Mouse (Mus musculus): Measurements from ENCODE around the gene Slit1. TPM values are rescaled to one million over a fixed set of nuclear protein-coding genes. Genes with fewer than 3 reads are reported as not detected.

The Slit1 gene
- polyA plus RNA-seq, 1 experiment from 2014 or later, result 1.00 TPM

DNA sequence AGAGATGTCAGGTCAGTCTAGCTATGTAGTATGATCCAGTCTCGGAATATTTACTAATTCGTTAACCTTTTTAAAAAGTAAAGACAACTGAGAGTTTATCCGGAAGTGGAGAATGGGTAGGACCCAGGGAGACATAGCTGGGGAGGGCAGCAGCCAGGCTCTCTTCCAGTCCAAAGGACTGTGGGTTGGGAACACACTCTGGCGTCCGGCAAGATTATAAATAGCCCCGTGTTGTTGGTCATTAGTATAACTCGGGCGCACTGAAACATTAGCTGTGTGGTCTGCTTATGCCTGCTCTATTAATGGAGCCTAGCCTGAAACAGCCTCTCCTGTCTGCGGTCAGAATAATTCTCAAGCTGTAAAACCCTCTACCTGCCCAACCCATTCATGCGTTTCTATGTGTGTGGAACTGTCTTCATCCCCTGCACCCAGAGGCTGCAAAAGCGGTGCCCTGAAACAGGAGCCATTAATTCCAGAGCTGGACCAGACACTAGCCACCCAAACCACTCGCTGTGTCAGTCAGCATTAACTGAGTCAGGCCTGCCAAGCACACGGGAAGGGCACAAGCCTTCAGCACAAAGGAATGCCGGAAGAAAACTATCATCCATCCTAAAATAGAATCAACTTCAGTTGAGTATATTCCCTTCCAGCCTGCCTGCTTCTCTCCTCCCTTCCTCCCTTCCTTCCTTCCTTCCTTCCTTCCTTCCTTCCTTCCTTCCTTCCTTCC lies 122.9 kb downstream of the Slit1 start:
- Histone ChIP-seq H3K9me3 (ENCODE audit: control insufficient read depth, low read depth, low read length) (no peaks in the 10 kb centered on the region), H3K36me3 (ENCODE audit: control insufficient read depth, insufficient read depth, low read length) (no peaks in the 10 kb centered on the region), H3K27me3 (ENCODE audit: control insufficient read depth, insufficient read depth, low read length) (no peaks in the 10 kb centered on the region), H3K9ac (replicated peaks; ENCODE audit: low read depth, low read length) (no peak overlapping the region), H3K27ac (ENCODE audit: low read length) (no peak overlapping the region), H3K4me1 (ENCODE audit: control insufficient read depth, insufficient read depth, low read length) (no peaks in the 10 kb centered on the region), H3K4me3 (ENCODE audit: low read depth, low read length) (no peak overlapping the region), H3K4me2 (replicated peaks; ENCODE audit: low read depth, low read length) (no peak overlapping the region)
- no peak for ATAC-seq (ENCODE audit: insufficient number of reproducible peaks, insufficient read depth, low FRiP score, low read depth)
- 73% methylated on average over 14 of the region's 14 CpGs for WGBS

DNA sequence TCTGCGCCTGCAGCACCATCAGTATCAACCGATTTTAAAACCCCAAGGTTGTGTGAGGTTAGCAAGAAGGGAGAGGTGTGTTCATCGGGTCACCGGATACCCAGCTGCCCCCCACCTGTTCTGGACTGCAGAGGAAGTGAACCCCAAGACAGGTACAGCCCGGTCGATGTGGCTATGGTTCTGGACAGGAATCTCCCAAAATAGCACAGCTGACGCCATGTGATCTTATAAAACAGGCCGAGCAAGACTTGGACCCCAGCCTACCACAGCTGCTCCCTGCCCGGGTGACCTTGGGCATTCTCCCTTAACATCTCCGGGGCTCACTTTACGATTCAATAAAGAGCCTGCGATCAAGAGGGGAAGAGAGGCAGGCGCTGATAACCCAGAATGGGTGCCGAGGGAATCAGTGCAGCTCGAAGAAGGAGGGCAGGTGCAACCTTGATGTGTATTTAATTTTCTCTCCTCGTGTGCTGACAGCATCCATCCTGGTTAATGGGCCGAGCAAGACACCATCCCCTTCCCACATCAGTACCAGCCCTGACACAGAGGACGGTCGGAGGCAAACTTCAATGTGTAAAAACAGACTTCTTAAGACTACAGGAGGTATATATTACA lies 124.6 kb downstream of the Slit1 start:
- Histone ChIP-seq H3K4me1 (ENCODE audit: control insufficient read depth, insufficient read depth, low read length) (no peaks in the 10 kb centered on the region), H3K4me3 (ENCODE audit: low read depth, low read length) (no peak overlapping the region), H3K9me3 (ENCODE audit: control insufficient read depth, low read depth, low read length) (no peaks in the 10 kb centered on the region), H3K9ac (replicated peaks; ENCODE audit: low read depth, low read length) (no peak overlapping the region), H3K27me3 (ENCODE audit: control insufficient read depth, insufficient read depth, low read length) (no peaks in the 10 kb centered on the region), H3K4me2 (replicated peaks; ENCODE audit: low read depth, low read length) (no peak overlapping the region), H3K36me3 (ENCODE audit: control insufficient read depth, insufficient read depth, low read length) (no peaks in the 10 kb centered on the region), H3K27ac (ENCODE audit: low read length) (no peak overlapping the region)
- ATAC-seq (ENCODE audit: insufficient number of reproducible peaks, insufficient read depth, low FRiP score, low read depth), result no peak
- 76% methylated on average over 19 of the region's 19 CpGs for WGBS

DNA sequence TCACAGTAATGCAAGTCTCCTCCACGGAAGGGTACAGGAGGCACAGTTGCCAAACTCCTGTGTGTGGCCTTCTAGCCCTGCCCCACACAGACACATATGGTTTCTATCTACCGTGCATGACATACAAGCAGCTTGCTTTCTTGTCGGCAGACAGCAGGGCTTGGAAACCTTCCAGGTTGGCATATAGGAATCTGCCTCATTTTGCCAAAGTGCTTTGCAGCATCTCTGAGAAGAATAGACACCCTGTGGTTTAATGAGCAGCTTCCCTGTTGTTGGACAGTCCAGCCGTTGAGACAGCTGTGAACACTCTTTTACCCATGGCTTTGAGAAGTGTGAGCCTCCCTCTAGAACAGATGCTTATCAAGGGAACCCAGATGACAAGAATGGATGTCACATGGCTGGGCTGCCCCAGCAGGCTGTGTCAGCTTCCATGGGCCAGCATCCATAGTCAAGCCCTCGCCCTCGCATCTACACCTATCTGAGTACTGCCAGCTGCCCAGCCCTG lies 125.3 kb downstream of the Slit1 start:
- H3K4me1 ChIP-seq (ENCODE audit: control insufficient read depth, insufficient read depth, low read length), result peaks cover 2% of the 10 kb centered on the region; the same call in 1 of the 2 replicates
- H3K36me3 ChIP-seq (ENCODE audit: control insufficient read depth, insufficient read depth, low read length), result no peaks in the 10 kb centered on the region
- H3K27me3 ChIP-seq (ENCODE audit: control insufficient read depth, insufficient read depth, low read length), result no peaks in the 10 kb centered on the region
- no peak for ATAC-seq (ENCODE audit: insufficient number of reproducible peaks, insufficient read depth, low FRiP score, low read depth)
- no peak overlapping the region for H3K27ac ChIP-seq (ENCODE audit: low read length)
- H3K4me2 ChIP-seq (replicated peaks; ENCODE audit: low read depth, low read length), result no peak overlapping the region
- no peak overlapping the region for H3K4me3 ChIP-seq (ENCODE audit: low read depth, low read length)
- H3K9ac ChIP-seq (replicated peaks; ENCODE audit: low read depth, low read length), result no peak overlapping the region
- no peaks in the 10 kb centered on the region for H3K9me3 ChIP-seq (ENCODE audit: control insufficient read depth, low read depth, low read length)
- 45% methylated on average over 6 of the region's 6 CpGs for WGBS

DNA sequence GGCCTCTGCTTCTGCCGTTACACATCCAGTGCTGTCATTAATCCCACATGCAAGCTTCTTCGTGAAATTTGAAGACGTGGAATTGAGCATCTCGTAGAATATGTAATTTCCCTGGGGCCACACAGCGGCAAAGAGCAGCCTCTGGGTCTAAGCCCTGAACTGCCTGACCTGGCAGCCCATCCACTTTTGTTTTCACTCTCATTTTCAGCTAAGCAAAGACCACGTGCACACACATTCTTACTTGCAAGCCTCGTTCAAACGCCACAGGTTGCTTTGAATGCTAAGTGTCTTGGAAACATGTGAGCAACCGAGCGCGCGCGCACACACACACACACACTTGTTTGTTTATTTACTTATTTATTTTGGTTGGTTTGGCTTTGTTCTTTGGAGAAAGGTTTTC lies 126.4 kb downstream of the Slit1 start:
- Histone ChIP-seq H3K4me2 (replicated peaks; ENCODE audit: low read depth, low read length) (no peak overlapping the region), H3K9me3 (ENCODE audit: control insufficient read depth, low read depth, low read length) (no peaks in the 10 kb centered on the region), H3K9ac (replicated peaks; ENCODE audit: low read depth, low read length) (no peak overlapping the region), H3K27ac (ENCODE audit: low read length) (no peak overlapping the region), H3K27me3 (ENCODE audit: control insufficient read depth, insufficient read depth, low read length) (no peaks in the 10 kb centered on the region), H3K4me3 (ENCODE audit: low read depth, low read length) (no peak overlapping the region), H3K4me1 (ENCODE audit: control insufficient read depth, insufficient read depth, low read length) (peaks cover 4% of the 10 kb centered on the region; the same call in 1 of the 2 replicates), H3K36me3 (ENCODE audit: control insufficient read depth, insufficient read depth, low read length) (no peaks in the 10 kb centered on the region)
- 78% methylated on average over 13 of the region's 13 CpGs for WGBS
- no peak for ATAC-seq (ENCODE audit: insufficient number of reproducible peaks, insufficient read depth, low FRiP score, low read depth)

DNA sequence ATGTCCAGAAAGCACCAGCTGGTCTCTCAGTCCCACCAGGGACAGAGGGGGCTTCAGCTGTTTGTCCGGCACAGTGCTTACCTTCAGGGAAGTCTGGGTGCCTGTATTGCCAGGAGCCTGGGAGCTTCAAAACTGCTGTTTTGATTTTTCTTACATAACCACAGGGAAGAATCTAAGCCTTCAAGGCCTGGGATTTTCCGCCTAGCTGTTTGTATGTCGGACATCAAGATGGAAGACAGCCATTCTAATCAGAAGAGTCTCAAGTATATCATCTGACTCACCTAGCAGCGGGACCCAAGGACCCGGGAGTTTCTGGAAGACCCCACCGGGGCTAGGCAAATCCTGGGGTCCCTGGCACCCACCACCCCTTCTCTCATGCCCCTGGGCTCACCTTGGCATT lies 127.2 kb downstream of the Slit1 start:
- Histone ChIP-seq H3K27me3 (ENCODE audit: control insufficient read depth, insufficient read depth, low read length) (no peaks in the 10 kb centered on the region), H3K9me3 (ENCODE audit: control insufficient read depth, low read depth, low read length) (no peaks in the 10 kb centered on the region), H3K4me2 (replicated peaks; ENCODE audit: low read depth, low read length) (no peak overlapping the region), H3K9ac (replicated peaks; ENCODE audit: low read depth, low read length) (no peak overlapping the region), H3K4me1 (ENCODE audit: control insufficient read depth, insufficient read depth, low read length) (peaks cover 4% of the 10 kb centered on the region; the same call in 1 of the 2 replicates), H3K36me3 (ENCODE audit: control insufficient read depth, insufficient read depth, low read length) (no peaks in the 10 kb centered on the region), H3K4me3 (ENCODE audit: low read depth, low read length) (no peak overlapping the region), H3K27ac (ENCODE audit: low read length) (no peak overlapping the region)
- WGBS, result 80% methylated on average over 6 of the region's 6 CpGs
- no peak for ATAC-seq (ENCODE audit: insufficient number of reproducible peaks, insufficient read depth, low FRiP score, low read depth)

DNA sequence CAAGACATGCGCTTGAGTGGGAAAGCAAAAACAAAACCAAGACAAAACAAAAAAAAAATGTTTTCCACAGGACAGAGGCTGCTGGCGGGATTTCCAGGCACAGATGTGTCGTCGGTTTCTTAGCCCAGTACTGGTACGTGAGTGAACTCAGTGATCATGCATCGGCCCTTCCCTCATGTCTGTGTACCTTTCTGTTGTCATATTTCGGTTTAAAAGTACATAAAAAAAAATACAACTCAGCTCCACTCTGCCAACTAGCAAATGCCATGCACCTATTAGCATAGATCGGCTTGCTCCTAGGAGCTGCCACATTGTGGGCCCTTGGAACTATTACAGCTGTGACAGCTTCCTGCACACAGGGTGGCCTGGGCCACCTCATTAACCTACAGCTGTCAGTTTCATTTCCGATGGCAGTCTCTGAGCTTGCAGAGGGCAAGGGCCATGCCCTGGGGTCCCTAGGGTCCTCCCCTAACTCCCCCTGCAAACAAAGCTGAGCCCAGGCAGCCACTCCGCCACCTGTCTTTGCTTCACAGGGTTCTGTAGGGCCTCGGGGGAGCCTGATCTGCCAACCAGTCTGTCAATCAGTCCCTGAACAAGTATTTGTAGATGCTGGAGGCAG lies 127.8 kb downstream of the Slit1 start:
- Histone ChIP-seq H3K9me3 (ENCODE audit: control insufficient read depth, low read depth, low read length) (no peaks in the 10 kb centered on the region), H3K4me1 (ENCODE audit: control insufficient read depth, insufficient read depth, low read length) (peaks cover 4% of the 10 kb centered on the region; the same call in 1 of the 2 replicates), H3K9ac (replicated peaks; ENCODE audit: low read depth, low read length) (no peak overlapping the region), H3K27me3 (ENCODE audit: control insufficient read depth, insufficient read depth, low read length) (no peaks in the 10 kb centered on the region), H3K4me2 (replicated peaks; ENCODE audit: low read depth, low read length) (no peak overlapping the region), H3K36me3 (ENCODE audit: control insufficient read depth, insufficient read depth, low read length) (no peaks in the 10 kb centered on the region), H3K4me3 (ENCODE audit: low read depth, low read length) (no peak overlapping the region), H3K27ac (ENCODE audit: low read length) (no peak overlapping the region)
- 64% methylated on average over 11 of the region's 11 CpGs for WGBS
- ATAC-seq (ENCODE audit: insufficient number of reproducible peaks, insufficient read depth, low FRiP score, low read depth), result no peak

DNA sequence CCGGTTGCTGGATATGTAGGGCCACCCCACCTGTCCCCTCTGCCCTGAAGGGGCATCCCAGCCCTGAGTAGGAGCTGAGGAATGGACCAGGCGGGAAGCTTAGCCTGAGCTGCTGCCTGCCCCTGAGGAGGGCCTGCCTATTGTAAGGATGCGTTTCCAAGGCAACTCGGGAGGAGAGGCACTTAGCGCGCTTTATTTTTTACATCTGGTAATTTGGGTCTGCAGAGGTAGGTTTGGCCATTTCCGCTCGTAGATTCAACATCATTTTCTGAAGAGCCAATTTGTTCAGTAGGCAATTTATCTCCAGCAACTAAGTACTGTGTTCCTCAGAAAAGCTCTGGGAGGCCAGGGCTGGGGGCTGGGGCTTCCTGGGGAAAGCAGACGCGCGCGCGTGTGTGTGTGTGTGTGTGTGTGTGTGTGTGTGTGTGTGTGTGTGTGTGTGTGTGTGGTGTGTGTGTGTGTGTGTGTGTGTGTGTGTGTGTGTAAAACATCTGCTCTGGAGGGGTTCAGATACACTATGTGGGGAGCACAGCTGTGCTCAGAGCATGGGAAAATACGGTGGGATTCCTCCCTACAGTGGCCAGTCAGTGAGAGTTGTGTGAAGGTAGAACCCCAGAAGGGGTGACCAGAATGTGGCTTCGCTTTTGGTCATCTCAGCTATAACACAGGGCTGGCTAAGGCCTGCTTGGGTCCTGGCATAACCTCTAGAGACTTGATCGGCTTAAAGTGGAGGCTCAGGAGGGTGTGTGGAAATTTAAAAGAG lies 130.0 kb downstream of the Slit1 start:
- ATAC-seq (ENCODE audit: insufficient number of reproducible peaks, insufficient read depth, low FRiP score, low read depth), result peak; percentile 43; the same call in 1 of the 2 replicates
- Histone ChIP-seq H3K4me2 (replicated peaks; ENCODE audit: low read depth, low read length) (no peak overlapping the region), H3K27ac (ENCODE audit: low read length) (no peak overlapping the region), H3K27me3 (ENCODE audit: control insufficient read depth, insufficient read depth, low read length) (no peaks in the 10 kb centered on the region), H3K9ac (replicated peaks; ENCODE audit: low read depth, low read length) (no peak overlapping the region), H3K36me3 (ENCODE audit: control insufficient read depth, insufficient read depth, low read length) (no peaks in the 10 kb centered on the region), H3K4me1 (ENCODE audit: control insufficient read depth, insufficient read depth, low read length) (peaks cover 4% of the 10 kb centered on the region; the same call in 1 of the 2 replicates), H3K4me3 (ENCODE audit: low read depth, low read length) (no peak overlapping the region), H3K9me3 (ENCODE audit: control insufficient read depth, low read depth, low read length) (no peaks in the 10 kb centered on the region; the same call in 1 of the 2 replicates)
- 33% methylated on average over 16 of the region's 16 CpGs for WGBS

DNA sequence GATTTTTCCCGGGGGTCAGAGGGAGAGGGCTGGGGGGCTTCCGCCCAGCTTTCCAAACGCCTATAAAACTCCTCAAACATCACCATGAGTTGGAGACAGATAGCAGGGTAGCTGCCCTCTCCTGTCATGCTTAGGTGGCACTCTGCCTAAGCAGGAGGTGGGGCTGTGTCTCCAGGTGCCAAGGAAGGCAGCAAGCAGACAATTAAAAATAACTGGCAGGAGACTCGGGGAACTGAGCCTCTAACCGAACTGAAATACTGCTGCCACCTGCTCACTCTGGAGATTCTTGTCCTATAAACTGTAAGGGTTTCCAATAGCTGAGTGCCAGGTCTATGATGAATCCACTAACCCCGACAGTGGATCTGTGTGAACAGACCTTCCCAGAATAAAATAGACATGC lies 131.8 kb downstream of the Slit1 start:
- H3K4me3 ChIP-seq (ENCODE audit: low read depth, low read length), result no peak overlapping the region
- WGBS, result 77% methylated on average over 6 of the region's 6 CpGs
- ATAC-seq (ENCODE audit: insufficient number of reproducible peaks, insufficient read depth, low FRiP score, low read depth), result no peak
- peaks cover 4% of the 10 kb centered on the region; the same call in 1 of the 2 replicates for H3K4me1 ChIP-seq (ENCODE audit: control insufficient read depth, insufficient read depth, low read length)
- no peaks in the 10 kb centered on the region for H3K27me3 ChIP-seq (ENCODE audit: control insufficient read depth, insufficient read depth, low read length)
- no peak overlapping the region for H3K9ac ChIP-seq (replicated peaks; ENCODE audit: low read depth, low read length)
- no peaks in the 10 kb centered on the region; the same call in 1 of the 2 replicates for H3K9me3 ChIP-seq (ENCODE audit: control insufficient read depth, low read depth, low read length)
- H3K4me2 ChIP-seq (replicated peaks; ENCODE audit: low read depth, low read length), result no peak overlapping the region
- no peaks in the 10 kb centered on the region for H3K36me3 ChIP-seq (ENCODE audit: control insufficient read depth, insufficient read depth, low read length)
- H3K27ac ChIP-seq (ENCODE audit: low read length), result no peak overlapping the region
